Mouse (Mus musculus) lung, postnatal 0 days (tissue): Measurements from ENCODE around the gene Kcnn3. TPM values are rescaled to one million over a fixed set of nuclear protein-coding genes. Genes with fewer than 3 reads are reported as not detected.

Experiments used
- ATAC-seq: fragments of 200-750 bp; cut with Nextera tagmentation; 2 replicates; pipeline ENCODE4 v1.8.0; 2017; ENCODE audit warnings: moderate library complexity
- DNase-seq: peaks from one replicate; pipeline ENCODE4 v3.0.0-alpha.2; 2016; ENCODE audit warnings: low spot score
- H3K27ac ChIP-seq: fragments of 300-500 bp; sonication (generic); 2 replicates; pipeline ENCODE4 v1.5.1; 2014; ENCODE audit warnings: antibody characterized with exemption, mild to moderate bottlenecking, low read length, mixed read lengths
- H3K27me3 ChIP-seq: fragments of 300-500 bp; sonication (generic); replicated peaks from 2 replicates; pipeline ENCODE4 v1.6.1; 2014; ENCODE audit warnings: low read length, mixed read lengths; ENCODE audit not compliant: insufficient read depth
- H3K36me3 ChIP-seq: fragments of 300-500 bp; sonication (generic); 2 replicates; pipeline ENCODE4 v1.6.1; 2014; ENCODE audit warnings: low read length, mixed read lengths; ENCODE audit not compliant: insufficient read depth
- H3K4me1 ChIP-seq: fragments of 300-500 bp; sonication (generic); 2 replicates; pipeline ENCODE4 v1.6.1; 2014; ENCODE audit warnings: antibody characterized with exemption, low read depth, low read length, mixed read lengths; ENCODE audit not compliant: insufficient read depth
- H3K4me2 ChIP-seq: fragments of 300-500 bp; sonication (generic); replicated peaks from 2 replicates; pipeline ENCODE4 v1.6.1; 2014; ENCODE audit warnings: low read depth, mild to moderate bottlenecking, low read length, moderate library complexity, mixed read lengths
- H3K4me3 ChIP-seq: fragments of 300-500 bp; sonication (generic); 2 replicates; pipeline ENCODE4 v1.5.1; 2014; ENCODE audit warnings: low read depth, low read length
- H3K9ac ChIP-seq: fragments of 300-500 bp; sonication (generic); replicated peaks from 2 replicates; pipeline ENCODE4 v1.6.1; 2014; ENCODE audit warnings: low read depth, mild to moderate bottlenecking
- H3K9me3 ChIP-seq: fragments of 300-500 bp; sonication (generic); 2 replicates; pipeline ENCODE4 v1.6.1; 2016; ENCODE audit warnings: low read length, mixed read lengths
- CTCF ChIP-seq: IDR thresholded peaks from 2 replicates; pipeline ENCODE4 v1.5.1; 2016; ENCODE audit warnings: antibody characterized with exemption, mild to moderate bottlenecking
- EP300 ChIP-seq: IDR thresholded peaks from 2 replicates; pipeline ENCODE4 v1.6.1; 2016; ENCODE audit warnings: antibody characterized with exemption, mild to moderate bottlenecking, control low read depth
- WGBS: fragments of 180-500 bp; shearing (Covaris S2); extraction: QIAGEN DNeasy Blood & Tissue Kit; methylation state at CpG from one replicate; pipeline ENCODE4 v1.1.7; 2014; 5-methylcytosine and 5-hydroxymethylcytosine counted together
- polyA plus RNA-seq: library from polyadenylated mRNA; unstranded; fragments of >200 nt; fragmentation: Nextera tagmentation; extraction: Ambion mirVana; gene quantifications from 2 replicates; pipeline ENCODE4 v1.2.1, GENCODE M21; 2015

Kcnn3 gene
- polyA plus RNA-seq, 1 experiment from 2014 or later, result 1.0 TPM

- DNase-seq (no peak), ATAC-seq (no peak)
- no peaks in the 10 kb centered on the region for H3K9me3 ChIP-seq
- no peak overlapping the region for H3K4me2 ChIP-seq
- WGBS, result 74% methylated on average over 5 of the region's 5 CpGs
- no peaks in the 10 kb centered on the region for H3K4me1 ChIP-seq
- TF ChIP-seq CTCF (no peak), EP300 (no peak)
- no peaks in the 10 kb centered on the region for H3K27me3 ChIP-seq
- no peak overlapping the region for H3K4me3 ChIP-seq
- H3K9ac ChIP-seq, result no peak overlapping the region
- H3K36me3 ChIP-seq, result no peaks in the 10 kb centered on the region
- H3K27ac ChIP-seq, result no peak overlapping the region
Observed at GRCm38 (mm10) chr3:89605235-89605634, 85.3 kb downstream of the Kcnn3 start.

GRCm38 (mm10) chr3:89607327-89607726 is 87.4 kb downstream of the Kcnn3 start:
- H3K27me3 ChIP-seq, result no peaks in the 10 kb centered on the region
- H3K9ac ChIP-seq, result no peak overlapping the region
- H3K9me3 ChIP-seq, result no peaks in the 10 kb centered on the region
- DNase-seq, result no peak
- TF ChIP-seq CTCF (no peak), EP300 (no peak)
- no peaks in the 10 kb centered on the region for H3K4me1 ChIP-seq
- ATAC-seq, result no peak
- no peak overlapping the region for H3K27ac ChIP-seq
- no peaks in the 10 kb centered on the region for H3K36me3 ChIP-seq
- WGBS, result 62% methylated on average over 1 of the region's 1 CpGs
- H3K4me2 ChIP-seq, result no peak overlapping the region
- H3K4me3 ChIP-seq, result no peak overlapping the region

- DNase-seq (no peak), ATAC-seq (no peak)
- TF ChIP-seq CTCF (no peak), EP300 (no peak)
- WGBS, result 76% methylated on average over 5 of the region's 5 CpGs
- H3K9me3 ChIP-seq, result no peaks in the 10 kb centered on the region
- no peaks in the 10 kb centered on the region for H3K36me3 ChIP-seq
- no peak overlapping the region for H3K4me2 ChIP-seq
- H3K4me3 ChIP-seq, result no peak overlapping the region
- no peaks in the 10 kb centered on the region for H3K27me3 ChIP-seq
- no peaks in the 10 kb centered on the region for H3K4me1 ChIP-seq
- H3K27ac ChIP-seq, result no peak overlapping the region
- H3K9ac ChIP-seq, result no peak overlapping the region
Observed at GRCm38 (mm10) chr3:89612048-89612447, 92.1 kb downstream of the Kcnn3 start.

- DNase-seq, result peak; percentile 72
- Histone ChIP-seq H3K27ac (no peak overlapping the region), H3K9ac (no peak overlapping the region), H3K4me2 (no peak overlapping the region), H3K4me3 (no peak overlapping the region), H3K9me3 (no peaks in the 10 kb centered on the region), H3K27me3 (no peaks in the 10 kb centered on the region), H3K36me3 (no peaks in the 10 kb centered on the region), H3K4me1 (no peaks in the 10 kb centered on the region)
- peak; percentile 89 for ATAC-seq
- TF ChIP-seq CTCF (no peak), EP300 (no peak)
- 25% methylated on average over 18 of the region's 18 CpGs for WGBS
Observed at GRCm38 (mm10) chr3:89613526-89614523, 93.9 kb downstream of the Kcnn3 start.

- DNase-seq, result no peak
- no peaks in the 10 kb centered on the region for H3K9me3 ChIP-seq
- WGBS, result 69% methylated on average over 6 of the region's 6 CpGs
- H3K9ac ChIP-seq, result no peak overlapping the region
- no peak overlapping the region for H3K4me2 ChIP-seq
- no peak for ATAC-seq
- peak; percentile 33; the same call in 1 of the 2 replicates for TF ChIP-seq CTCF
- no peak for TF ChIP-seq EP300
- H3K27ac ChIP-seq, result no peak overlapping the region
- no peak overlapping the region for H3K4me3 ChIP-seq
- H3K4me1 ChIP-seq, result no peaks in the 10 kb centered on the region
- H3K27me3 ChIP-seq, result no peaks in the 10 kb centered on the region
- H3K36me3 ChIP-seq, result no peaks in the 10 kb centered on the region
Observed at GRCm38 (mm10) chr3:89616861-89617260, 96.9 kb downstream of the Kcnn3 start.

GRCm38 (mm10) chr3:89617360-89617759 is 97.4 kb downstream of the Kcnn3 start:
- Histone ChIP-seq H3K36me3 (no peaks in the 10 kb centered on the region), H3K27me3 (no peaks in the 10 kb centered on the region), H3K9ac (no peak overlapping the region), H3K4me2 (no peak overlapping the region), H3K4me1 (no peaks in the 10 kb centered on the region), H3K4me3 (no peak overlapping the region), H3K27ac (no peak overlapping the region), H3K9me3 (no peaks in the 10 kb centered on the region)
- 85% methylated on average over 2 of the region's 2 CpGs for WGBS
- ATAC-seq, result no peak
- TF ChIP-seq EP300 (no peak), CTCF (no peak)
- DNase-seq, result no peak
